Mouse (Mus musculus): ENCODE results near the gene Tcf15. TPM values are rescaled to one million over a fixed set of nuclear protein-coding genes. Genes with fewer than 3 reads are reported as not detected.

The Tcf15 gene
- polyA plus RNA-seq, 1 experiment from 2014 or later = 10.3 TPM

Other genes starting within 250 kb of the Tcf15 start
- 0.27 and 0.73 TPM in 2 replicates for gene Angpt4, start 232.4 kb upstream of the Tcf15 start, polyA plus RNA-seq (2016; fragmentation: Nextera tagmentation; extraction: Ambion mirVana)
- 48.4 and 55.0 TPM in 2 replicates for gene Fam110a, start 163.3 kb upstream of the Tcf15 start, polyA plus RNA-seq (2016; fragmentation: Nextera tagmentation; extraction: Ambion mirVana)
- 0.63 and 0.80 TPM in 2 replicates for gene Slc52a3, start 147.1 kb upstream of the Tcf15 start, polyA plus RNA-seq (2016; fragmentation: Nextera tagmentation; extraction: Ambion mirVana)
- gene Scrt2, start 62.0 kb upstream of the Tcf15 start, polyA plus RNA-seq (2016; fragmentation: Nextera tagmentation; extraction: Ambion mirVana) = 0.93 and 1.5 TPM in 2 replicates
- 10.7 and 12.4 TPM in 2 replicates for gene Srxn1, start 38.0 kb upstream of the Tcf15 start, polyA plus RNA-seq (2016; fragmentation: Nextera tagmentation; extraction: Ambion mirVana)
- 77.8 and 82.6 TPM in 2 replicates for gene Csnk2a1, start 83.3 kb downstream of the Tcf15 start, polyA plus RNA-seq (2016; fragmentation: Nextera tagmentation; extraction: Ambion mirVana)
- 30.8 and 32.0 TPM in 2 replicates for gene Tbc1d20, start 150.3 kb downstream of the Tcf15 start, polyA plus RNA-seq (2016; fragmentation: Nextera tagmentation; extraction: Ambion mirVana)
- 96.2 and 98.1 TPM in 2 replicates for gene Rbck1, start 189.1 kb downstream of the Tcf15 start, polyA plus RNA-seq (2016; fragmentation: Nextera tagmentation; extraction: Ambion mirVana)
- 2.5 and 3.0 TPM in 2 replicates for gene Trib3, start 200.5 kb downstream of the Tcf15 start, polyA plus RNA-seq (2016; fragmentation: Nextera tagmentation; extraction: Ambion mirVana)
- 0.87 and 2.5 TPM in 2 replicates for gene Nrsn2, start 233.1 kb downstream of the Tcf15 start, polyA plus RNA-seq (2016; fragmentation: Nextera tagmentation; extraction: Ambion mirVana)

Data from embryonic facial prominence, embryonic 10.5 days (tissue).